Mouse (Mus musculus) gastrocnemius, postnatal 36 days (tissue): Measurements from ENCODE around the gene Xxylt1. TPM values are rescaled to one million over a fixed set of nuclear protein-coding genes. Genes with fewer than 3 reads are reported as not detected.

ENCODE experiments used
- DNase-seq, 2 experiments: peaks; one replicate each; pipeline ENCODE4 v3.0.0; 2022
- intact Hi-C: fragments of 180-260 bp; cut with DNase I; formaldehyde crosslinking; loops from one replicate; pipeline ENCODE4 v1.15.1; 2025
- total RNA-seq, 2 experiments: library from RNA; stranded (reverse); gene quantifications; 2 replicates each; pipeline ENCODE4 v1.2.3; 2021

Gene Xxylt1
- total RNA-seq, 2 experiments from 2014 or later: 2.6 to 2.9 TPM

DNA sequence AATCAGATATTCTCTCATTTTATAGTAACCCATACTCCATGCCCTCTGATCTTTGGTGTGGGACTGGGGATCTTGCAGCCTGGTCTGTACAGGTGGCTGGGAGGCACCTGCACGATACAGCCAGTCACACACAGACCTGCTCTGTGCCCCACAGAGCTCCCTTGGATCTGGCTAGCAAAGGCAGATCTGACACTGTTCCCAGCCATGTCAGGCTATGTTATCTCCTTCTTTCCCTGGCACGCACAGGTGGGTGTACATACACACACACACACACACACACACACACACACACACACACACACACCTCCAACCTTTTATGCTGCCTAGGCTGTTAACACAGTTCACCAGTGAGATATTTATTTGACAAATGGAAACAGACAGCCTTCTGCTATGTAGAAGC lies 82.5 kb downstream of the Xxylt1 start:
- intact Hi-C loops: no loop called here
- DNase-seq: no peak

DNA sequence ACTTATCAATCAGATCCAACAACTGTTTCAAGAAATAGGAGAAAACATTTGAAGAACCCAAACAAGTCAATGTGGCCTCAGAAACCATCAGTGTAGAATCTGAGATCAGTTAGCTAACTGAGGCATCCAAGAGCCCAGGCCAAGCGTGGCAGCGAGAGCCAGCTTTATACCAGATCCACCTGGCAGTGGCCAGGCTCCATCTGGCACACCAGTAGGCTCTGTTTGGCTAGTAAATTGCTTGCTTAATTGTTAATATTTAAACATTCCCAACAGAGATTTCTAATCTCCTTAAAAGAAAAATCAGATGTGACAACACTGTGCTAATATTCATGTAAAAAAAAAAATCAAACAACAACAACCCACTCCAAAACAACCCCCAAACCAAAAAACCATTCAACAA lies 83.2 kb downstream of the Xxylt1 start:
- intact Hi-C loops: no loop called here
- no peak for DNase-seq

DNA sequence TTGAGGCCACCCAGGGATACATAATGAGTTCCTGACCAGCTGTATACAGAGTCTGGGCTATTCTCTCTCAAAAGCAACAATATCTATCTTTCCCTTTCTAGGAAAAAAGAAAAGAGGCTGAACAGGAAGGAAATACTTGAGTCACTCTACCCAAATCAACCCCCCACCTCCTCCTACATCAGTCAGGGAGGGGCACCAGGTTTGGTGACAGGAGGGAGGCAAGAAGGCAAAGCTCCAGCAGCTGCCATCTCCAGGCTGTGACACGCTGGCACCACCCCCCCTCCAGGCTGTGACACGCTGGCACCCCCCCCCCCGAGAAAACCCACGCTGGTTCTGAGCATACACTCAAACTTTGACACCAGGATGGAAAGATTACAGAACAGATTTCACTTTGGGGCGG lies 85.8 kb downstream of the Xxylt1 start:
- intact Hi-C loops: no loop called here
- no peak for DNase-seq

DNA sequence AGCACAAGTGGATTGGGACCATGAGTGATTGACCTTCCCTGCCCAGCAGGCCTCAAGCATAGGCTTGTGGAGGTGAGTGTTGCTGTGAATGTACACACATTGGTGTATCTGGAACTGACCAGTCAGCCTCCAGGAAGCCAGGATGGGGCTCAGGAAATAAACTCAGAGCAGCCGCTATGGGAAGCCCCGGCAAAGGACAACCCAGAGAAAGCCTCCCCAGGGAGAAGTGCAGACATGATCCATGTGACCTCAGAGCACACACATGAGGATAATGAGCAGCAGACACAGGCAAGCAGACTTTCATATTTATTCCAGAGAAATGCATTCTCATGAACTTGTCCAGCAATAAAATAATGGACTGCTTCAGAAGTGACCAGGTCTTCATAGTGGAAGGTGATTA lies 86.4 kb downstream of the Xxylt1 start:
- no peak for DNase-seq
- intact Hi-C loops: loop anchor here (5.0 kb wide), 1 partner anchor 47 kb away; no protein-coding TSS in a partner anchor

DNA sequence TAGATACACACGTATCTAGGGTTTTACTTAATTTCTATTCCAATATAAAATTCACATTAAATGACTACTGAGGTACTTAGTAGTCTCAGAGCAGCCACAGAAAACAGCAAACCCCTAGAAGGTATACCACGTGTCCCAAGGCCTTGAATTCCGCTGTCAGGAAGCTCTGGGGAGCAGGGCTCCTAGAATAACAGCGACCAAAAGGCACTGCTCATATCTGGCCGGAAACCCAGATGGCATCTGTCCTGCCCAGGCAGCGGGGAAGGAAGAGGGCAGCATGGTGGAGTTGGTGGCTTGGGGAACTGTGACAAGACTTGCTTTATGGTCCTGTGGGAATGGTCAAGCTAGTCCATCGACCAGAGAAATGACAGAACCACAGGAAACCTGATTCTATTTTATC lies 86.9 kb downstream of the Xxylt1 start:
- DNase-seq: no peak
- intact Hi-C loops: loop anchor here (5.0 kb wide), 1 partner anchor 48 kb away; no protein-coding TSS in a partner anchor

DNA sequence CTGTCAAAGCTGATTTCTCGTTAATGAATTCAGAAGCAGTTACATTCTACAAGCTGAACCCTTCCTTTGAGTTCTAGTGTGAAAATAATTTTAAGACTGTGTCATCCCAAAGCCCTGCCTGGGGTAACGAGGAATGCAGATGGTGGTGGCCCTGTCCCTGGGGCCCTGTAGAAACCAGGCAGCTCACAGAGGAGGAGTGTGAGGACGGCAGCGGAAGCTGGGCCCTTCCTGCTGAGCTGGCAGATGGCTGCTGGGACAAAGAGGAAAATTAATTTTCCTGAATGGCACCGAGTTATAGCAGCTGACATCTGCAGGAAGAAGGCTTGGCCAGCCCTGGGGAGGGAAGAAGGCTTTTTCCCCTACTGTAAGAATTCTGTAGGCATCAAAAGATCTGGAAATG lies 88.7 kb downstream of the Xxylt1 start:
- intact Hi-C loops: loop anchor here (5.0 kb wide), 1 partner anchor 50 kb away; no protein-coding TSS in a partner anchor
- no peak for DNase-seq

DNA sequence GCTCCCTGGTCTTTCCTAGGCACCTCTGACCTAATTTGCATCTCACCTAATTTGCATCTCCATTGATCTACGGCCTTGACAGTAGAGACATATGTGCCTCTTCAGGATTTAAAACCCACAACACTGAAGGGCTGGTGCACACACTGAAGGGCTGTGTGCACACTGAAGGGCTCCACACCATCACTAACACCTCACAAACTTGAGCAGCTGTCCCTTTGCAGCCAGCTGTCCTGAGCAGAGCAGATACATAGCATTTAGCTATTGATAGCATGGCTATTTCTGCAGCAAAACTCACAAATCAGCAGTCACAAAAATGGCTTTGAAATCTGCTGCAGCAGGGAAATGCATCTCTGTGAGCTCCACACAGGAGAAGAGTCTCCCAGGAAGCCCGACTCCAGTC lies 90.6 kb downstream of the Xxylt1 start:
- no peak for DNase-seq
- intact Hi-C loops: loop anchor here (5.0 kb wide), 1 partner anchor 52 kb away; no protein-coding TSS in a partner anchor

DNA sequence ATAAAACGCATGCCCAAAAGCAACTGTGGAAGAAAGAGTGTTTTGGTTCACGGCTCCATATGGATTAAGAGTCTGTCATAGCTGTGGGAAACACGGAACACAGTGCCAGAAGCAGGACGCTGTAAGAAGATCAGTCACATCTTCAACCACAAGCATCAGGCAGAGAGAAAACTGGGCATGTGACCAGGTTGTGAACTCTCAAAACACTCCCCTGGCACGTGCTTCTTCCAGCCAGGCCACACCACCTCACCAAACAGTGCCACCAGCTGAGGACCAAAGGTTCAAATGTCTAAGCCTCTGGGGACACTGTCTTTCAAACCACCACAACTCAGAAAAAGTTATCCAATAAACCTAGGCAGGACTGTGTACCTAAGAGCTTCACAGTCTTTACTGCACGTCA lies 93.0 kb downstream of the Xxylt1 start:
- no peak for DNase-seq
- intact Hi-C loops: no loop called here

DNA sequence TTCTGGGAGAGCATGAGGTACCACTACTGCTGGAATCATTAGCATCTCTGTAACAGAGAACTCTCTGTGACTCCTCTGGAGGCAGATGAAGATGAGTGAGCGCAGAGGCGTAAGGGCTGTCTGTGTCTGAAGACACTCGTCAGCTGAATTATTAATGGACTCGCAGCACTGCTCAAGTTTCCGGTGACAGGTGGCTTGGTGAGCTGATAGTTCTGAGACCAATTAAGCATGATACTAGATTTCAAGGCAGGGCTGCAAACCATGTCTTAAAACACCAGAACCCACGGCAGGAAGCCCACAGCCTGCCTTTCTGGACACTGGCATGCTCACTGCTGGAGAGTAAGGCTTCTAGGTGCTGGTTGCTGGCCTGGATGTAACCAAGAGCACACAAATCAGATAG lies 93.5 kb downstream of the Xxylt1 start:
- no peak for DNase-seq
- intact Hi-C loops: no loop called here

DNA sequence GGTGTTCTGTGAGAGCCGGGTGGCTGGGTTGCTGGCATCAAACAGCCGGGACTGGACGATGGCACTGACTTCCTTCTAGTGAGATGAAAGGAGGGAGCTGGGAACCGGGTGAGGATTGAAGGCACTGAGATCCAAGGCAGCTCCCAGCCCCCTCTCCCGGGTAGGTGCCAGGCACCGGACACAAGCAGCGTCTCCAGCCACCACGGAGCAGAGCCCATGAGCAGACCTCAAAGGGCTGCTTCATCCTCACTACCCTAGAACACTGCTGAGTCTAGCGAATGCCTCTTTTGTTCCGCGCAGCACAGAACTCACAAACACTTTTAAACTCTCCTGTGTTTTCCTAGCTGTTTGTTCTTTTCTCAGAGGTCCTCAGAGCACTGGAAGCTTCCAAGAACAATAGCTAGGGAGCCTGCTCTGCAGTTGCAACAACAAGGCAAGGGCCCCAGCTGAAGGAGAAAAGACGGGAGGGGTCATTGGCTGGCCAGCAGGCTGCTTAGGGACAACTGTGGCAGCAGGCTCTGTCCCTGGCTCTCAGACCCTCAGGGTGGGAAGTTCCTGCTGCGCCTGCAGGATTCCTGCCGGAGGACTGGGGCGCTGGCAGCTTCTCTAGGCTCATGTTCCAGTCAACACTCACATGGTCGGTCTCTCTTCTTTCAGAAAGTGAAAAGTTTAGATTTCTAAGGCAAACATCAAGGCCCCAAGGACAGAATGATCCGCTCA lies 96.2 kb downstream of the Xxylt1 start:
- intact Hi-C loops: no loop called here
- no peak for DNase-seq

DNA sequence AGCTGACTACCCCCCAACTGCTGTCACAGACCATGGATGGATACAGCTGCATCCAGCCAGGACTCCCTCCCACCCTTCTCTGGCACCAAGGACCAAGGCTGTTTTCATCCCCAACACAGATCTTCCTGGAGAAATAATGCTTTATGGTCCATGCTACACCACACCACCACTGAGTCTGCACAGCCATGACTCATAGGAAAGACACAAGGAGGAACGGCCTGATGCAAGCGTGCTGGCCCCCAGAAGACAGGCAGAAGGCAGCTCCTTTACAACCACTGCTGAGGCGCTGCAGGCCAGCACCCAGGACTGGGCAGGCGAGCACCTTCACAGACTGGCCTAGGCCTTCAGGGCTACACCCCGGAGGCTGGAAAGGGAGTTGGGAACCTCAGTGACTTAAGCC lies 97.1 kb downstream of the Xxylt1 start:
- intact Hi-C loops: no loop called here
- no peak for DNase-seq

DNA sequence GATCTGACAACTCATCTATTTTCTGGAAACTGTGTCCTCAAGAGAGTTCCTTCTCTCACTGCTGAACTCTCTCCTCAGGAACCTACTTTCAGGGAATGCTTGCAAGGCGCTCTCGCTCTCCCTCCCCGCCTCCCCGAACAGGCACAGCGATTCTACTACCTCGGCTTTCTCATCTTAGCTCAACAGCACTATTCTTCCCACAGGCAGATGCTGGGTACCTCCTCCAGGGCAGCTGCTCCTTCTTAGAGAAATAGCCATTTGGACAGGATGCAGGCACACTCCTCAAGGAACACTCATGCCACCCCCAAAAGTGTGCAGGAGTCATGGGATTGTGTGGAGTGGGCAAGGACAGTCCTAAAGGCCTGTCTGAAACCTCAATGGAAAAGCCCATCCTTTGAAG lies 97.5 kb downstream of the Xxylt1 start:
- intact Hi-C loops: no loop called here
- no peak for DNase-seq

DNA sequence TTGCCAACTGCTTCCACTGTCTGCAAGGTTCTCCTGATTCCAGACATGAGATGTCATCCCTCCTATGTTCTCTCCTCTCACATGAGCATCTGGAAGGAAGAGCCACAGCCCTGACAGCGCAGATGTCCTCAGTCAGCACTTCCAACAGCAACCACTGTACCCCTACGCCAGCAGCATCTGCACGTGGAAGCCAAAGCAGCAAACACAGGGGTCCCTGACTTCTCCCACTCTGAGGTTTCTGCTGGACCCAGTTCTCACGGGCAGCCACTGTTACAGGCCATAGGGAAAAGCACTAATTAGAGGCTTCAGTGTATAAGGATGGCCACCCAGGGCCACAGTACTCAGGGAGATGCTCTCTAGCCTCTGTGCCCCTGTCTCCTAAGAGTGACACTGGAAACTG lies 98.0 kb downstream of the Xxylt1 start:
- intact Hi-C loops: no loop called here
- no peak for DNase-seq

DNA sequence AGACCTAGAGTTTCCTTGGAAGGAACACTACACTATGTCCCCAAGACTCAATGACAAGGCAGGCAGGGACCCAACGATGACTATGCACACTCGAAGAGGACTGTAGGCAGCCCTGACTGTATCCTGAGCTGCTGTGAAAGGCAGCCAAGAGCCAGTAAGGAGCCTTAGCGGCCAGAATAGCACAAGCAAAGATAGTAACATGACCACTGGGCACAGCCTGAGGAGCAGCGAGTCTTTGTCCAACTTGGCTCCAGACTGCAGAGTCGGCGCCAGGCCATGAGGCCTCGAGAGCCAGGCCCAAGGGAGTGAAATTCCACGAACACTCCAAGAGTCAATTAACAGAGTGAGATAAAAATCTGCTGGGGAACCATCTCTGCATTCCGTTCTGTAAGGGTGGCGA lies 99.9 kb downstream of the Xxylt1 start:
- DNase-seq: peak; percentile 80 to 84
- intact Hi-C loops: no loop called here

DNA sequence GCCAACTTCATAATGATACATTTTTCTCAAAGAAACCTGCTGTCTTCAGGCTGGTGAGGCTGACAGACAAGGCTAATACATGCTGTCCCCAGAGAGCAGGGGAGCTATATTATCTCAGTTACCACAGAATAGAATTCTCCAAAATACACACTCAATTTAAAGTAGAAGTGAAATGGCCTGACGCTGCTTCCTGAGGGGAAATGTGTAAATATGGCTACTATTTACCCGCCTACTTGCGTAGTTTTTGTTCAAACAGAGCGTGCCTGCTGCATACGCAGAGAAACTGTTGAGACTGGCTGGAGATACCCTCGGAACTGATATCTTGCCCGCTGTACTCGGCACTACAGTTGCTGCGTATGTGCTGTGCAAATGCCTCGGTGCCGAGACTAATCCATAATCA lies 101.3 kb downstream of the Xxylt1 start:
- intact Hi-C loops: loop anchor here (5.0 kb wide), 2 partner anchors 87 to 108 kb away; no protein-coding TSS in a partner anchor
- DNase-seq: no peak

DNA sequence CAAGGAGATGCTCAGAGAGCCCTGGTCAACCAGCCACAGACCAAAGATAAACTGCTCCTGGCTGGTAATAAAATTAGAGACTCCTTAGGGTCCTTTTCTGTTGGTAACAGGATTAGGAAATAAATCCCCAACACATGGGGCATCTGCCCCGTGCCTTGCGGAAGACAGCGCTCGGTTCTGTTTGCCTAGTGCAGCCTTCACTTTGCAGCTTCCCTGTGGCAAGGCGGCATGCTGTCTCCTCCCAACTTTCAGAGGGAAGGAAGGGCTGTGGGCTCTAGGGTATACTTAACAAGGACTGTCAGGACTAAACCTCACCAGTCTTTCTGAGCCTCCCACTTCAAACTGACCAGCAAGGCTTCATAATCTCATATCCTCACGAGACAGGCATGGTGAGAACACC lies 103.5 kb downstream of the Xxylt1 start:
- no peak for DNase-seq
- intact Hi-C loops: loop anchor here (2.0 to 5.0 kb wide), 3 partner anchors 90 to 381 kb away; no protein-coding TSS in a partner anchor

DNA sequence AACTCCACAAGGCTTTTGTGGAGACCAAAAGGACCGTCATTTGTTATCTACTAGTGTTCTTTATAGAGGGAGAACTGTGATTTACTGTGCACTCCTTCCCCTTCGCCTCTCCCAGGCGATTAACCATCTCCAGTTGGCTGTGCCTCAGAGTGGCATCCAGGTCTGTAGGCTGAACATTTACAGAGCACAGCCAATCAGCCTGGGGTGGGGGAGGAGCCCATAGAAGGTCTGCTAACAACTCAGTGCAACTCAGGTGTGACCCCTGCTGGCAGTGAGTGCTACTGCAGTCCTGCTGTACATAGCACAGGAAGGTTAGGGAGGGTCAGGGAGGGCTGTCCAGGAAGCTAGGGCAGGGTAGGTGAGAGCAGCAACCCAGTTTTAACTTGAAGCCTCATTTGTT lies 104.0 kb downstream of the Xxylt1 start:
- DNase-seq: peak; percentile 88 to 92
- intact Hi-C loops: loop anchor here (2.0 to 5.0 kb wide), 3 partner anchors 90 to 380 kb away; no protein-coding TSS in a partner anchor

DNA sequence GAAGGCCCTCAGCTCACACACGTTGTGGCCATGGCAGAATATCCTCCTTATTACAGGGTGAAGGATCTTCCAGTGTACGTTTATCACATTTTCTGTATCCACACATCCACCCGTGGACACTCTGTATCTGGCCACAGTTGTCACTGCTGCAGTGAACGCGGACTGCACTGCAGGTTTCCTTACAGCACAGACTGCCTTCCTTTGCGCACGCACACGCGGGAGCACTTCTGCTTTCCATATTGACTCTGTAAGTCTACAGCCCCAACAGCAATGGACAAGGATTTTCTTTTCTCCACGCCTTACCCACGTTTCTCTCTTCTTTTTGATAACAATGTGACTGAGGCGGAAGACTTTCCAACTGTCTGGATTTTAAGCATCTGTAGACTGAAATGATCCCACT lies 106.7 kb downstream of the Xxylt1 start:
- intact Hi-C loops: no loop called here
- no peak for DNase-seq

DNA sequence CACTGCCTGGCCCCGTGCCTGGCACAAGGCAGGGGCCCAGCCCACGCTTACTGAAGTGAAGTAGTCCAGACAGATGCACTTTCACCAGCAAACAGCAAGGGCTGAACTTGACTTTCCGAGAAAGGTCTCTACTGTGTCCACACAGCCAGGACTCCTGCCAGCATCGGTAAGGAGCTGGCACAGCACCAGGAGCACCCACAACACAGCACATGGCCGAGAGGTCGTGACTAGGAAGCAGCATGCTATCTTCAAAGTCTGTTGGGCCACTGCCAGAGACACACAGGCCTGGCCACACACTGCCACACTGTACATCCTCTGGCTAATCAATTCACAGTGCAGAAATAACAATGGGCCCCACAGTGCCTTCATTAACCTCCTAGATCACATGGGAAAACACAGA lies 107.8 kb downstream of the Xxylt1 start:
- intact Hi-C loops: no loop called here
- no peak for DNase-seq

DNA sequence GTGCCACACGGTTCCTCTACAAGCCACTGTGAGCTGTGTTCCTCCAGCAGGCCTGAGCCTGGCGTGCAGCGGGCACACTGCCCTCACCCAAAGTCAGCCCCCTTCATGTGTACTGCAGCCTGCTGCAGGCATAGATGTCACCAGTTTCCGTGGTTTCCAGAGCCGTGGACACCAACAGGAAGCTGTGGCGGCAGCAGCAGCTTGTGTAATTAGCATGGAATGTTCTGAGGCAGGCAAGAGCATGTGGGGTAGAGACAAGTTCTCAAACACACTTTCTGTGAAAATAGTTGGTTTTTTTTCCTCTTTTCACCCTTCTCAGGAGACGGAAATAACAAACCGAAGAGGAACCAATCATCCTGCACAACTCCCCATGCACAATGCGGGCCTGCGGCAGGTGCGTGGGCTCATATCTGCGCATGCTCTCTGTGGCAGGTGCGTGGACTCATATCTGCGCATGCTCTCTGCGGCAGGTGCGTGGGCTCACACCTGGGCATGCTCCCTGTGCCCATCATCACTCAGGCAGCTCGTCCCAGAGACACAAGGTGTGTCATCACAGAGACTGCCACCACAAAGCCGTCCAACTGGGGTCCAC lies 109.2 kb downstream of the Xxylt1 start:
- intact Hi-C loops: no loop called here
- no peak for DNase-seq

DNA sequence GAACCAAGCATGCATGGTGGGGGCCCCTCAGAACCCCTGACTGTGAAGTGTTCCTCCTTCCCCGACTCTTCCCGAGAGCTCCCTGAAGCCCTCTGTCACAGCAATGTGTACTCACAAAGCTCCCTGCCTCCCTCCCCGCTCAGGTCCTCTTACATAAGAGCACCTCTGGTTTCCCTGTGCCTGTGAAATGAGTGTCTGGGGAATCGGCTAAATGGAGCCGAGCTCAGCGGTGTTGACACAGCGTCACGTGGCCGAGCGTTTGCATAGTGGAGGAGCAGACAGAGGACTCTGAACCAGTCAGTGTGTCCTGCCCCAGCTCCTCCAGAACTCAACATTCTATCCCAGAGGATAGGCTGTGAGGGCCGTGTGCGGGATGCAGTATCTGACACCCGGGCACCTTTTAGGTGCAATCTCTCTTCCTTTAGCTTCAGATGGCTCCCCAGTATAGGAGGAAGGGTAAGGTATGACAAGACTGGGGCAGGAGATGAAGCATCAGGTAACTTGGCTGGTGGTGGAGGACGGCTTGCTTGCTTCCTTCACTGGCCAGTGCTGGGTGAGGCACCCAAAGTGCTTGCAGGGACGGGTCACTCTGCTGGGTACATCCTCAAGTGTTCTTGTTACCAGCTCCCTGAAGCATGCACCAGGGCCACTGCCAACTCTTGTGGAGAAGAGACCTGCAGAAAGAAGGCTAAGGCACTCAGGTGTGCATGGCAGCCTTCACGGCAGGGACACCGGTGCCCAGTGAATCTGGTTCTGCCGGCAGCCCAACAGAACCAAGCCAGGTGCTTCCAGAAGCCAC lies 111.8 kb downstream of the Xxylt1 start:
- intact Hi-C loops: no loop called here
- no peak for DNase-seq
